Mouse (Mus musculus) intestine, postnatal 0 days (tissue): ENCODE measurements at regions not wholly inside any gene's neighbourhood (a gene's known extent, or its start where the extent isn't known, plus 50 kb on each side); places are given as distances from the start of the nearest gene placed in this dataset.

ENCODE experiments used
- ATAC-seq: fragments of 200-750 bp; cut with Nextera tagmentation; 2 replicates; pipeline ENCODE4 v1.8.0; 2017; ENCODE audit warnings: mild to moderate bottlenecking, moderate TSS enrichment, moderate library complexity
- H3K27ac ChIP-seq: fragments of 300-500 bp; sonication (generic); 2 replicates; pipeline ENCODE4 v1.5.1; 2014; ENCODE audit warnings: mild to moderate bottlenecking, low read depth, low read length, moderate library complexity
- H3K27me3 ChIP-seq: fragments of 300-500 bp; sonication (generic); replicated peaks from 2 replicates; pipeline ENCODE4 v1.6.1; 2014; ENCODE audit warnings: low read length, mixed read lengths; ENCODE audit not compliant: control insufficient read depth, insufficient read depth
- H3K36me3 ChIP-seq: fragments of 300-500 bp; sonication (generic); 2 replicates; pipeline ENCODE4 v1.6.1; 2014; ENCODE audit warnings: mild to moderate bottlenecking, moderate library complexity; ENCODE audit not compliant: control insufficient read depth, insufficient read depth
- H3K4me1 ChIP-seq: fragments of 300-500 bp; sonication (generic); replicated peaks from 2 replicates; pipeline ENCODE4 v1.6.1; 2014; ENCODE audit warnings: antibody characterized with exemption, low read length, mixed read lengths; ENCODE audit not compliant: control insufficient read depth, insufficient read depth
- H3K4me2 ChIP-seq: fragments of 300-500 bp; sonication (generic); replicated peaks from 2 replicates; pipeline ENCODE4 v1.6.1; 2014; ENCODE audit warnings: low read depth, mild to moderate bottlenecking, moderate library complexity
- H3K4me3 ChIP-seq: fragments of 300-500 bp; sonication (generic); 2 replicates; pipeline ENCODE4 v1.5.1; 2014; ENCODE audit warnings: low read depth, low read length
- H3K9ac ChIP-seq: fragments of 300-500 bp; sonication (generic); 2 replicates; pipeline ENCODE4 v1.6.1; 2014; ENCODE audit warnings: mild to moderate bottlenecking, low read depth, low read length
- H3K9me3 ChIP-seq: fragments of 300-500 bp; sonication (generic); 2 replicates; pipeline ENCODE4 v1.6.1; 2016; ENCODE audit warnings: mixed run types; ENCODE audit not compliant: control insufficient read depth
- CTCF ChIP-seq: sonication (generic); IDR thresholded peaks from 2 replicates; pipeline ENCODE4 v1.5.1; 2016; ENCODE audit warnings: low read depth, mild to moderate bottlenecking, control low read depth, antibody characterized with exemption, moderate library complexity
- WGBS: fragments of 180-500 bp; shearing (Covaris S2); extraction: QIAGEN DNeasy Blood & Tissue Kit; methylation state at CpG from one replicate; pipeline ENCODE4 v1.1.7; 2014; 5-methylcytosine and 5-hydroxymethylcytosine counted together

- Histone ChIP-seq H3K27ac (no peak overlapping the region), H3K4me1 (no peaks in the 10 kb centered on the region; the same call in 1 of the 2 replicates), H3K27me3 (no peaks in the 10 kb centered on the region), H3K4me2 (no peak overlapping the region), H3K9ac (no peak overlapping the region), H3K4me3 (no peak overlapping the region), H3K9me3 (no peaks in the 10 kb centered on the region), H3K36me3 (no peaks in the 10 kb centered on the region)
- 70% methylated on average over 4 of the region's 4 CpGs for WGBS
- TF ChIP-seq CTCF: no peak
- ATAC-seq: no peak
Measured at GRCm38 (mm10) chr1:157007891-157008730, 68.7 kb upstream of the Ralgps2 start.

GRCm38 (mm10) chr1:157004312-157005074 lies 65.1 kb upstream of the Ralgps2 start:
- Histone ChIP-seq H3K27ac (no peak overlapping the region), H3K27me3 (no peaks in the 10 kb centered on the region), H3K36me3 (no peaks in the 10 kb centered on the region), H3K9me3 (no peaks in the 10 kb centered on the region), H3K4me3 (no peak overlapping the region), H3K4me2 (no peak overlapping the region), H3K9ac (no peak overlapping the region), H3K4me1 (no peaks in the 10 kb centered on the region; the same call in 1 of the 2 replicates)
- WGBS: 87% methylated on average over 16 of the region's 16 CpGs
- ATAC-seq: no peak
- TF ChIP-seq CTCF: no peak

- ATAC-seq: no peak
- 83% methylated on average over 7 of the region's 7 CpGs for whole genome bisulfite sequencing
- Histone ChIP-seq H3K4me1 (0 out of 2 replicates have a peak, but pooled peaks cover under 1% of the 10 kb centered on the region), H3K36me3 (no peaks in the 10 kb centered on the region), H3K9me3 (no peaks in the 10 kb centered on the region), H3K27ac (no peak overlapping the region), H3K9ac (no peak overlapping the region), H3K27me3 (no peaks in the 10 kb centered on the region), H3K4me3 (no peak overlapping the region), H3K4me2 (no peak overlapping the region)
- no peak for TF ChIP-seq CTCF
Measured at GRCm38 (mm10) chr1:157003034-157003433, 63.6 kb upstream of the Ralgps2 start.

- no peak for TF ChIP-seq CTCF
- no peak for ATAC-seq
- 91% methylated on average over 2 of the region's 2 CpGs for WGBS
Measured at GRCm38 (mm10) chr1:157002258-157002657, 62.8 kb upstream of the Ralgps2 start.

GRCm38 (mm10) chr1:157001008-157001660 lies 61.7 kb upstream of the Ralgps2 start:
- Histone ChIP-seq H3K4me2 (no peak overlapping the region), H3K9ac (no peak overlapping the region), H3K27me3 (no peaks in the 10 kb centered on the region), H3K4me1 (0 out of 2 replicates have a peak, but pooled peaks cover 6% of the 10 kb centered on the region), H3K9me3 (no peaks in the 10 kb centered on the region), H3K36me3 (no peaks in the 10 kb centered on the region), H3K4me3 (no peak overlapping the region), H3K27ac (no peak overlapping the region)
- no peak for TF ChIP-seq CTCF
- peak; percentile 37; the same call in 1 of the 2 replicates for ATAC-seq
- WGBS: 24% methylated on average over 6 of the region's 6 CpGs

More at GRCm38 (mm10) chr1:157002258-157002657, 62.8 kb upstream of the Ralgps2 start:
- no peaks in the 10 kb centered on the region for H3K9me3 ChIP-seq
- H3K4me3 ChIP-seq: no peak overlapping the region
- no peak overlapping the region for H3K4me2 ChIP-seq
- no peak overlapping the region for H3K27ac ChIP-seq
- H3K4me1 ChIP-seq: 0 out of 2 replicates have a peak, but pooled peaks cover 6% of the 10 kb centered on the region
- no peaks in the 10 kb centered on the region for H3K27me3 ChIP-seq
- H3K9ac ChIP-seq: no peak overlapping the region
- H3K36me3 ChIP-seq: no peaks in the 10 kb centered on the region

- TF ChIP-seq CTCF: no peak
- 68% methylated on average over 8 of the region's 8 CpGs for WGBS
- H3K27ac ChIP-seq: no peak overlapping the region
- no peaks in the 10 kb centered on the region for H3K36me3 ChIP-seq
- H3K4me1 ChIP-seq: 0 out of 2 replicates have a peak, but pooled peaks cover 6% of the 10 kb centered on the region
- no peak for ATAC-seq
- no peak overlapping the region for H3K4me3 ChIP-seq
- H3K4me2 ChIP-seq: no peak overlapping the region
- no peaks in the 10 kb centered on the region for H3K9me3 ChIP-seq
- H3K27me3 ChIP-seq: no peaks in the 10 kb centered on the region
- H3K9ac ChIP-seq: no peak overlapping the region
Measured at GRCm38 (mm10) chr1:156999947-157000346, 60.5 kb upstream of the Ralgps2 start.
